Mouse (Mus musculus) megakaryocyte, embryonic 14.5 days (primary cell): Measurements from ENCODE around the gene Vegfa.

ENCODE experiments used
- FLI1 ChIP-seq: IDR thresholded peaks from 2 replicates; pipeline ENCODE4 v1.6.1; 2012; ENCODE audit warnings: low read length, inconsistent platforms, mixed read lengths
- GATA1 ChIP-seq: IDR thresholded peaks from 3 replicates; pipeline ENCODE4 v1.6.1; 2012; ENCODE audit warnings: mixed read lengths, low read length, inconsistent platforms, borderline replicate concordance

- TF ChIP-seq GATA1 (no peak), FLI1 (no peak)
Observed at GRCm38 (mm10) chr17:46045742-46046141, 13.6 kb upstream of the Vegfa start.
